Mouse (Mus musculus) retina, embryonic 14.5 days (tissue): ENCODE data around the gene Synm.

Source experiments
- DNase-seq: peaks from one replicate; pipeline ENCODE4 v3.0.0-alpha.2; 2015; ENCODE audit warnings: low spot score

Gene Synm

DNA sequence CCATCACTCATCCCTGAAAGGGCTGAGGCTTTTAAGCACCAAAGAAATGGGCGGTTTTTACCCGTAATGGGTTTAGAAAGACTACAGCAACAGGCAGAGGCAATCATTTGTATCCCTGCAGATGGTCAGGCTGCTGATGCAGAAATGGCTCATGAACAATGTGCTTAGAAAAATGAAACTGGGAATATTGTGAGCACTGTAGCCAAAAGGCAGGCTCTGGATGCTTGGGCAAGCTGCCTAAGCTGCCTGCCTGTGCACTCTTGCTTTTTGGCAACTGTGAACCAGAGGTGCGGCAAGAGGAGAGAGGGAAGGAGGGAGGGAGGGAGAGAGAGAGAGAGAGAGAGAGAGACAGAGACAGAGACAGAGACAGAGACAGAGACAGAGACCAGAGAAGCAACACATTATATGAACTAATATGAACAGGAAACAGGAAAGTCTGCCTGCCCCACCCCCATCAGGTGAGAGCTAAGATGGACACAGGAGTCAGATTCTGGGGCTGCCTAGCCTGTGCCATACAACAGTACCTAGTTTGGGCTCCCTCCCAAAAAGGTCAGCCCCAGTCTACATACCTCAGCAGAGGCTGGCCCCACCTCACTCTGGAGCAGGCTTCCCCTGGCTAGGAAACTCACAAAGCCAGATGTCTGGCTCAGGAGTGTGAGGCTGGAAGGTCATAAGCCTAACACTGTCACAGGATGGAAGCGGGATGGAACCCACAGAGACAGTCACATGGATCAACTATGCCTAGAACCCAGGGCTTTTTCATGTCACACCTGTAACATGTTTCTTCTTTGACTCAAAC lies 9.9 kb downstream of the Synm start:
- no peak for DNase-seq

DNA sequence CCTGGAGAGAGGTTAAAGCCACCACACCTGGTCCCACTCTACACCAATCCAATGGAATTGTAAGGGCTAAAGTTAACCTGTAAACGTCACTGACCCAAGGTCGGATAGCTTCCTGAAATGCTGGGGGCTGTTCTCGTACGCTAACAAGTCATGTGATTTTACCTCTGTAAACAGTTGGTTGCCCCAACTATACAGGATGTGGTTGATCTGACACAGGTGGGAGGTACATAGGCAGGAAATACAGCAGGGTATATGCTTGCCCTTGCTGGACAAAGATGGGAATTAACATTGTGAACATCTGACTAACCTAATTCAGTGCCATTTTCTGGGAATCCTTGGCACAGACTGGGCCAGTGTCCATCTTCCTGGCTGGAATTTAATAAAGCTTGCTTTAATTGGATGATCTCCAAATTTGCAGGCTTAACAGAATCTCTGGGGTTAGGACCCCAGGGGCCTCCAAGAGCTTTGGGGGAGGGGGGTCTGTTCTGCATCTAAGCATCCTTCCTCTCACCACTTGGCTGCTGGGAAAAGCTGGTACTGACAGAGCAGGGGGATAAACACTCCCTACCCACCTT lies 11.7 kb downstream of the Synm start:
- DNase-seq: no peak

DNA sequence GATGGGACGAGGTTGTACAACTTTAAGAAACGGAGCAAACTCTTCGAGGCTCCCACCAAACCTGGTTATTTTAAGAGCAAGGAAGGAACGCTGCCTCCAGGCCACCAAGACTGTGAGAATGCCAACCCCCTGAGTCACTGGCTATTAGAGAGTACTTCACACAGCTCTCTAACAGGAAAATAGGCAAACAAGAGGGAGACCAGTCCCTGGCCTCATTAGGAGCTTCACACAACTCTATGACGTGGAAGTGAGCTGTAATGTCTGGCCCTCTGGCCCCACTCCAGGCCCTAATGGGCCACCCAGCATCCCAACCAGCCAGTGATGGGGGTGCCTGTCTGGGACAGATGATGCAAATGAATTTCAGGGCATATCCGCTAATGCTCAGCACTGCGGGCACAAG lies 17.8 kb downstream of the Synm start:
- peak; percentile 44 for DNase-seq

DNA sequence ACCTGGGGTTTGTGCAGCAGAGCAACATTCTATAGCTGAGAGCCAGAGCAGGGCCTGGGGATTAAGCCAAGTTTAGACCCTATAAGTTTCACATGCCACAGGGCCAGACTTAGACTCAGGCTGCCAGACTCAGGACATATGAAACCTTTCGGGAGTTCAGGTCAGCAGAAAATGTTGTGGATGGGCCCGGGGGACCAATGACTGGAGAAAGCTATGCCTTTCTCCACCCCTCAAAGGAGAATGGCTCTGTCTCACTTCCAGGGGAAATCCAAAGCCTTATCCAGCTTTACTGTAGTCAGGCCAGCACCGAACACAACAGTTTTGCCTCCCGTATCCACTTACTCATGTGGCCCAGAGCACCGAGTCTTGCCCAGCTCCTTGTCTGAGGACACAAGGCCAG lies 18.7 kb downstream of the Synm start:
- DNase-seq: no peak

DNA sequence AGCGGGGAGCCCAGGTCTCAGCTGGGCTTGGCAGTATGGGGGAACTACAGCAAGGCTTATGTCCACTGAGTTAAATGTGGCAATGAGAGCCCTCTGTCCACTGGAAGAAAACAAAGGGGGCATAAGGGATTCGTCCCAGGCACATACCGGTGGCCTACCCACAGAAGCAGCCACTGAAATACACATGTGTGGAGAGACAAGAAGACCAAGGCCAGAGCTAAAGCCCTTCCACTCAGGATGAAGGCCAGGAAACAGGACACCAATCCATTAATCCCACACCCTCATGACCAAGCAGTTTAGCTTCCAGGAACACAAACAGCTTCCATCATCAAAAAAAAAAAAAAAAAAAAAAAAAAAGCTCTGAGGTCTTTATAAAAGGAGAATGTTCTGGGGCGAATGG lies 19.2 kb downstream of the Synm start:
- DNase-seq: no peak

DNA sequence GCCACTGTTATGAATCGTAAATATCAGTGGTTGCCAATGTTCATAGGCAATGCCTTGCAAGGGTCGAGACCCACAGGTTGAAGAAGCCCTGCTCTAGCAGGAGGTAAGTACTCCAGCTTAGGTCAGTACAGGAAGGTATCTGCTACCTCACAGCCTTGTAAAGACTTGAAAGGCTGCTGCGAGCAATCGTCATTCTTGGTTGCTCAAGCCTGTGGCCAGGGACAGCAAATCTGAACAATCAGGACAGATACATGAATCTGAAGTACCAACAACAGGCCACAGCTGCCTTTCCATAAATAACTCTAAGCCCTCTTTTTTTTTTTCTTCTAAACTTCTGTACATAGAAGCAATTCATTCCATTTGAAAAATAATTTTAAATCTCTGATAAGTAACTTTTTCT lies 27.3 kb downstream of the Synm start:
- no peak for DNase-seq

DNA sequence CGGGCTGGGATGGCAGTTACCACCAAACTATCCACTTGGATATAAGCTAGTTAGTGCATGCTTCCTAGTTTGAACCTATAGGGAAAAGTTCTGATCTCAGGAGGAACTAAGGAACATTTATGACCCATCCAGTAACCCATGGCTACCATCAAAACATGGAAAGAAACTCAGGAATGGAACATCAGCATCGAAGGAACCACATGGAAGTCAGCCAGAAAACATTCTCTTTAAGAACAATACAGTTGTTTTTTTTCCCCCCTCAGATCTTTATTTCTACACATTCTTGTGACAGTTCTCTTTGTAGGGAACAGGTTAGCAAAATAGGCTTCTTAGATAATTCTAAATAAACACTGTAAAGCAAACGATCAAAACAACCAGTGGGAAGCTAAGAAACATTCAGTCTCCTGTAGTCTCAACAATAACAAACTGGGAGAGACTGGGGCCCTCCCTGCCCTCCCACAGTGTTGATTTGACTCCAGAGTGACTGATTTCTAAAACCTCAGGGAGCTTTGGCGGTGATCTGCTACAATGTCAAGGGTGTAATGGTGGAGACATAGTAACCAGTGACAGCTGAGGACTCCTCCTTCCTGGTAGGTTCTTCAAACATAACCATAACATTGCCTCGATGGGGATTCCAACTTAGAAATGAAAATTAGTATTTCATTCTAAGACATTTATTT lies 29.0 kb downstream of the Synm start:
- DNase-seq: no peak

DNA sequence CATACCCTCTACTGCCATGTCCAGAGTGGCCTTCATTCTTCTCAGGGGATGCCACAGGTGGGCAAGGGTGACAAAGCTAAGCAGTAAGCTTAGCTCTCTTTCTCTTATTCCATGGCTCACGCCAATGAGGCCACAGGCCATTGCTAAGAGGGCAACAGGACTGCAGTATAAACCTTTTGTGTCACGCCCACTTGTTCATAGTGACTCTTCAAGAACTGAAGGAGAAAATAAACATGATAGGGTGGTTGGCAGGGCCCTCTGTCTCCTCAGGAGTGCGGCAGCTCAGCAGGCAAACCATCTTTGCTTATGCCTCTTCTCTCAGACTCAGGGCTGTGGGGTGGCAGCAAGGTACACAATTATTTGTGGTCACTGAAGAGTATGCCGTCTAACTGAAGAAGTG lies 30.7 kb downstream of the Synm start:
- no peak for DNase-seq

DNA sequence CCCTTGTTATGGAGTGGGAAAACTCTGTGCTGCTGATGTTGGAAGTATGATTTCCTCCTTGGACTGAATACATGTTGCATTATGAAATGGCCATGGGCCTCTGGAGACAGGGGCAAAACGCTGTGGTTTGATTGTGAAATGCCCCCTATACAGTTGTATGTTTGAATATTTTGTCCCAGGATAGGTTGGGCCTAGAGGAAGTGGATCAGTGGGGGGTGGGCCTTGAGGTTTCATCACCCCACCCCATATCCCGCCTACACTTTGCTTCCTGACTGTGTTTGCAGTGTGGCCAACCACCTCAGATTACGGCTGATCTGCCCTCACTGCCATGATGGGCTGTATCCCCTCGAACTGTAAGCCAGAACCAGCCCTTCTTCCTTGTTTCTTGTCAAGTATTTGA lies 31.3 kb downstream of the Synm start:
- no peak for DNase-seq

DNA sequence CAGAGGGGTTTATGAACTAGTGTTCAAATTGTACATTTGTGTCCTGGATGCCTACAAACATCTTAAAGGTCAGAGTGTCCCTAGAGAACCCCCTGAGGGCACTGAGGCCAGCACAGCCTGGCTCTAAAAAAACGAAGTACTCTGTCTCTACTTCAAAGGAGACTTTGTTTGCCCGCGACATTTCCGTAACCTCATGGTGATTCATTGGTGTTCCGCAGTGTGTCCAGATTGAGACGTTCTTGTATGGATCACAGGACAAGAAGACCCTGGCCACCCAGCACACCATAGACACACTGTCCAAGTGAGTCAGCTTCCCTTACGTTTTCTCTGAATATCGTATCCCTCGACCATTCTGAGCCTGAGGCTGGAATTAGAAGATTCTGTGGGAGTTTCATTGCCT lies 34.5 kb downstream of the Synm start:
- no peak for DNase-seq

DNA sequence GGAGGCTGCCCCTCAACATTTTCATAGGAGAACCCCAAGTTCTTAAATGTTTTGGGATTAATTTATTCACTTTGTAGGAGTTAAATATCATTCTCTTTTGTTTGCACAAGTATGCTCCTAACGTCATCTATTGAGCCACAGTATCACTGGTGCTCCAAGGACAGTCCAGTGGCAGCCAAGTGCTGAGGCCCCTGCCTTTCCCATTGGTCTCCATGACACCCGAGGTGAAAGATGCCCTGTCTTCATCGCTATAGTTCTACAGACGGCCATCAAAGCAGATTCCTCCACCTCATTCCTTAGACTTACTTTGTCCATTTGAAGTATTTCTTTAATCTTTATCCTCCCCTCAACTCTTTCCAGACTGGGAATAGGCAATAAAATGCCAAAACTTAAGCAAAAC lies 35.0 kb downstream of the Synm start:
- DNase-seq: no peak

DNA sequence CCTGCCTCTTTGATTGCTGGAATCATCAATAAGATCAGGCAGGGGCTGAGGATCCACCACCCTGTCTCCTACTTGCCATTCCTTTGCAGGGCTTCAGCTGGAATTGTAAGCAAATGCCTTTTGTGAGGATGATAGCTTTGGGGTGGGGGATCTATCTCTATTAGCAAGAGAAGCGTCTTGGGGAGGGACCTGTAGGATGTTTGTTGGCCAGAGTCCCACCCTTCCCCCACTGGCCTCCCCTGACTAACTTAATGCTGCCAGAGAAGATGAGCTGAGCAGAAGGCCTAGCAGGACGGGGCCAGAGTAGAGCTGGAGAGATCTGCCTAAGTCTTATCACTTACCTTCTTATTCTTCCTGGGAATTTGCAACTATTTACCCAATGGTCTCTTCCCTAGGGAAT lies 37.4 kb downstream of the Synm start:
- DNase-seq: no peak

DNA sequence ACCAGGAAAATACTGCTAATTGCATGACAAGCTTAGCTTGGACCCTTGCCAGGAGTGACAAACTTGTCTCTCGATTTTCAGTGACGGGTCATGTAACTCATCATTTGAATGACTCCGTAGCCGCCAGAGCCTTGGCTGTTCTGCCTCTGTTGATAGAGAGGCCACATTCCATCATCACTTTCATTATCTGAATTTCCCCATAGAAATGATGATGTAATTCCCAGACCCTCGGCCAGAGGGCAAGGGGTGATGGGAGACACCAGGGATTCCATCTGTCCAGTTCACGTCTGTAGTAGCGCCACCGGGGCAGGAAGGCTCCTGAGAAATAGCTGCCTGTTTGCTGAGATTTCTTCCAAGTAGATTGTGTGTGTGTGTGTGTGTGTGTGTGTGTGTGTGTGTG lies 40.7 kb downstream of the Synm start:
- DNase-seq: peak; percentile 27

DNA sequence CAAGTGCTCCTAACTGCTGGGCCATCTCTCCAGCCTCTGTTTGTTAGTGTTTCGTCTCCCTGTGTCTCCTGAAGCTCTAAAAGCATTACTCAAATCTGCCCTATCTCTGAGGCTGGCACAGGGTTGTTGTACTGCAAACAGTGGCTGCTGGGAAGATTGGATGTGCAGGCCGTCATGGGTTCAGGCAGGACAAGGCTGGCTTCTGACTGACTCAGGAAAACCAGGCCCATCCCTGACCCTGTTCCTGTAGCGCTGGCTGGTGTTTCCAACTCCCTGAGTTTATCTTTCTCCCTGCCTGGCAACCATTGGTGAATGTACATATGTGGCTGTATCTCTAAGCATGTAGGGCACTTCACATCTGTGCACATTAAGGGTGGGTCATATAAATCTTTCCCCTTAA lies 42.0 kb downstream of the Synm start:
- DNase-seq: no peak

DNA sequence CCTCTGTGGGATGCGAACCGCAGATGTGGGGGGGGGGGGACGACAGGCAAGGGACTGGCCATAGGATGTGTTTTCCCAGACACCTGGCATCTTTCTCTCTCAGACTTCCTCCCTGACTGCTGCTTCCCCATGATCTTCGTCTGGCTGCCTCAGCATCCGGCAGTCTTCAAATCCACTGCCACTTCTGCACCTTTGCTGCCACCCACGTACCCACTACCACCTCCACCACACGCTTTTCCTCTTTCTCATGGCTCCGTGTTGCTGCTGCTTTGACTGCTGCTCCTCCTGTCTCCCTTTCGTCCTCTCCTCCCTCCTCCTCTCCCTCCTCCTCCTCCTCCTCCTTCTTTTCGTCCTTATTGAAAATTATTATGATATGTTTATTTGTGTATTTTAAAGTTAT lies 42.6 kb downstream of the Synm start:
- DNase-seq: no peak

DNA sequence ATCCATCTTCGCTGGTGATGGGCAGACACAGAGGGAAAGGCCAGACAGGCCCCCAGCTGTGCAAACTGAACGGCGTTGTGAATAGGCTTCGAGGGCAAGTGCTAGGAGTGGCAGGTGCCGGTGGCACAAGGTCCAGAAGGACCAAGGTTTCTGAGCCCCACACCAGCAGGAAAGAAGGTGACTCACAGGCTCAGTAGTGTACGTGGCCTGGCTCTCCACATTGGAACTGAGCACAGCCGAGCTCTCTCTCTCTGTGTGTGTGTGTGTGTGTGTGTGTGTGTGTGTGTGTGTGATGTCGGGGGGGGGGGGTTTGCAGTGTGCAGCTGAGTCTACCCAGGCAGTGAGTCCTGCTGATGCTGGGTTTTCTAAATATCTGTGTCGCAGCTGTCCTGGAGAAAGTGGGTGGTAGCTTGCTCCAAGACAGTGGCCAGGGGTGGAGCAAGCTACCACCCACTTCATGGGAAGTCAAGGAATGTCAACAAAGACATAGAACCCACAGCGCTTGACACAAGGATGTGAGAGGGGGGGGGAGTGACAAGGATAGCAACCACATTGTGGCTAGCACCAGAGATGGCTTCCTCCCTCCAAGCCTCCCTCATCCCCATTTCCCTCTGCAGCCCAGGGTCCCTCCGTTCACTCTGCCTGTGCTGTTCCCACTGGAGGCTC lies 43.2 kb downstream of the Synm start:
- no peak for DNase-seq

DNA sequence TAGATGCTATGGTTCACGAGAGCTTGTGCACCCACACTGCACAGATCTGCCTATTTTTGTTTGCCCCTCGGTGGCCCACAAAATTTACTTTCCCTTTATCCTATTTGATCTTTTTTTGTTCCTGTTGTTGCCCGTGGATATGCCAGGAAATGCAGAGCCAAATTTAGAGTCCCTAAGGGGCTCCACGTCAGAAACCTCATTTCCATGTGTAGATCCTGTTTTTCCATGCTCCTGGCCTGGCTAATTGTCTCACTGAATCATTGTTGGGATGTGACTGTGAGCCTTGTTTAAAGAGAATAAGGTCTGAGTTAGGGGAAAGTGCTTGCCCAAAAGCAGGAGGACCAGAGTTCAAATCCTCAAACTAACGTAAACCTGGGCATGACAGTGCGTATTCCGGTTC lies 44.4 kb downstream of the Synm start:
- no peak for DNase-seq

DNA sequence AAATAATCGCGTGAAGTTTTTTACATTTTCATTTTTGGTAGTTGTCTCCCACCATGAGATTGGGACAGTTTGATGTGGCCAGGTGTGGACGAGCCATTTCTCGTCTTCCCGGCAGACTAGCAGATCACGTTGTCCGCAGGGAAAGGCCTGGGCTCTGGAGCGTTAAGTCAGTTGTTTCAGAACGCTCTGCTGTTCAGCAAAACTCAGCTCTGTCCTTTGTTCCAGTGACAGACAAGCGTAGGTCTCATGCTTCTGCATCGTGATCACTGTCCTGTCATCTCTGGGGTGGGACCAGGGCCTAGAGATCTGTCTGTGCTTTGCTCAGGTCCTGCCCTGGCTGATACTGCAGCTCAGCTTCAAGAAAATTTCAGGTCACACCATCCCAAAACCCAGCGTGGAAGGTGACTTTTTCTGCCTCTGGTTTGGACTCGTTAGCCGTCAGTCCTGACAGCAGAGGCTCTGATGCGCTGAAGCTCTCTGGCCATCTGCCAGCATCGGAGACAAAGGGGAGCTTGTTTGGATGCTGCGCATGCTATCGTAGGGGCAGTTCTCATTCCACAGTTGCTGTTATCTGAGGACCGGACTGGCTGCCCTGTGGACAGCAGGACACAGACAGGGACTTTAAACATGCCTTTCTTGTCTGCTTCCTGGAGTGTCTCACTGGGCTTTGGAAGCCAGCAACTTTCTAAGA lies 45.6 kb downstream of the Synm start:
- DNase-seq: peak; percentile 71

DNA sequence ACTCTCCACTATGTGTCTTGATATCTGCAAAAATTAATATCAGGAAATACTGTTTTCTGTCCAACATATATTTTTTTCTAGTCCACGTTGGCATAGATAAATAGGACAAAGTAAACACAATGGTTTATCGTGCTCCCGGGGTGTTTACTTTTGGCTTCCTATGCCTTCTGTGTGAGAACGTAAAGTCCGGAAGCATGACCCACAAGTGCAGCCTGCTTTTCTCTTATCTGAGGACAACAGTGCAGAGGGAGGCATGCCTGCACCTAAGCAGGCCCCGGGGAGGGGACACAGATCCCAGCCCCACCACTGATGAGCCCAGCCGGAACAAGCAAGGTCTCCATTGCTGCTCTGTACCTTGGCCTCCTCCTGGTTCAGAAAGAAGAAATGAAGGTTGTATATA lies 49.3 kb downstream of the Synm start:
- no peak for DNase-seq

DNA sequence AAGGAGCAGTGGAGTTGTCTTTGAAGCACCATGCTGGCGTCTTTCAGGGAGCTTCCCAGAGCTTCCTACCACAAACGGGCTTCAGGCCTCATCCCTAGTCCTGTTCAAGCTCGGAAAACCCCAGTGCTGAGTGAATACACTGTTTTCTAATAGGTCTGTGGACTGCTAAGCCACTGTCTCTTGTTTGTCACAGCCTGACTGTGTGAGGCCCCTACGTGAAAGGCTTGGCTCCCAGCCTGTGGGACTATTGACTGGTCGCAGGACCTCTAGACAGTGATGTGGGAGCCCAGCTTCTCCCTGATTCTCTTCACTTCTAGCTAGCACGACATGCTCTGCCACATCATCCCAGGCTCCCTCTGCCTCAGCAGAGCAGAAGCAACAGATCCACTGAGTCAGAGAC lies 51.4 kb downstream of the Synm start:
- no peak for DNase-seq

DNA sequence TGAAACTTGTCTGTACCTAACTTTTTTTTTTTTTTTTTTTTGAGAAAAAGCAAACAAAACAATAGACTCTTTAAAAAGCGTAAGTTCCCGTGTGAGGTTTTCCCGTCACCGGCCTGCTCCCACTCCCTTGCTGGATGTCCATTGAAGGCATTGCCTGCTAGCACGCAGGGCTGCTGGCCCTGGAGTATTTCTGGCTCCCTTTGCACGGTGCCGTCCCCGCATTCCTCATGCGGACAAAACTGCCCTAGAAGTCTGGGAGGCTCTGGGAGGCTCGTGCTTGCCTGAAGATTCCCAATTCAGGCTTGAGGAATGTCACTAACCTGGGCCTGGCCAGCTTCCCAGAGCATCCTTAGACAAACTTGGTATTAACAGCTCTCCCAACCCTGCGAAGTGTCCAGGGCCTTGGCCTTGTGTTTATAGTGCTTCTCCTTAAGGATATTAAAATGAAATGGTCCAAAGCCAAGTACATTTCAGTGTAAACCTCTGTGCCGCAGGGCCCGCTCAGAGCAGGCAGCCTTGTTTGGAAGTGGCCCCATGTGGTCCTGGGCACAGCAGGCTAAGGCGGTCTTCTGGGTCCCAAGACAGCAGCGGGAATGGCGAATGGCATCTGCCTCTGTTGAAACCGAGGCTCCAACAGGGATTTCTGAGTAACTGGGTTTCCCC lies 58.2 kb downstream of the Synm start:
- no peak for DNase-seq

DNA sequence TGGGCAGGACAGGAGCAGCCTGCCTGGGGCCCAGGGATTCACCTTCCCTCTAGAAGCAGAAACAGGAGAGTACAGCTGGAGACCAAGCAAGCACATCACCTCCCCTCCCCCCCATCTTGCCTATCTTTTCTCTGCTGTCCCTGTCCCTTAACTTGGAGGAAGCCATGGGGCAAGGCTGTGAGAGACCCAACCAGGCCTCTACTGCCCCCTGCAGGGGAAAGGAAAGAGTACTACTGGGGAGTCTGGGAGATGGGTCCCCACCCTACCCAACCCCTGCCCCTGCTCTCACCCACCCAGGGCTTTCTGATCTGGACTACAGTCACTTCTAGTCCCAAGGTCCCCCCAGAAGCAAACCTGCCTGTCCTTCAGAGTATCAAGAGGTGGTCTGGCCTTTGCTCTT lies 58.7 kb downstream of the Synm start:
- peak; percentile 59 for DNase-seq
